Mouse (Mus musculus) intestine, postnatal 0 days (tissue): Measurements from ENCODE around the gene Tns4. TPM values are rescaled to one million over a fixed set of nuclear protein-coding genes. Genes with fewer than 3 reads are reported as not detected.

Source experiments
- ATAC-seq: fragments of 200-750 bp; cut with Nextera tagmentation; 2 replicates; pipeline ENCODE4 v1.8.0; 2017; ENCODE audit warnings: mild to moderate bottlenecking, moderate TSS enrichment, moderate library complexity
- H3K27ac ChIP-seq: fragments of 300-500 bp; sonication (generic); 2 replicates; pipeline ENCODE4 v1.5.1; 2014; ENCODE audit warnings: mild to moderate bottlenecking, low read depth, low read length, moderate library complexity
- H3K27me3 ChIP-seq: fragments of 300-500 bp; sonication (generic); replicated peaks from 2 replicates; pipeline ENCODE4 v1.6.1; 2014; ENCODE audit warnings: low read length, mixed read lengths; ENCODE audit not compliant: control insufficient read depth, insufficient read depth
- H3K36me3 ChIP-seq: fragments of 300-500 bp; sonication (generic); 2 replicates; pipeline ENCODE4 v1.6.1; 2014; ENCODE audit warnings: mild to moderate bottlenecking, moderate library complexity; ENCODE audit not compliant: control insufficient read depth, insufficient read depth
- H3K4me1 ChIP-seq: fragments of 300-500 bp; sonication (generic); replicated peaks from 2 replicates; pipeline ENCODE4 v1.6.1; 2014; ENCODE audit warnings: antibody characterized with exemption, low read length, mixed read lengths; ENCODE audit not compliant: control insufficient read depth, insufficient read depth
- H3K4me2 ChIP-seq: fragments of 300-500 bp; sonication (generic); replicated peaks from 2 replicates; pipeline ENCODE4 v1.6.1; 2014; ENCODE audit warnings: low read depth, mild to moderate bottlenecking, moderate library complexity
- H3K4me3 ChIP-seq: fragments of 300-500 bp; sonication (generic); 2 replicates; pipeline ENCODE4 v1.5.1; 2014; ENCODE audit warnings: low read depth, low read length
- H3K9ac ChIP-seq: fragments of 300-500 bp; sonication (generic); 2 replicates; pipeline ENCODE4 v1.6.1; 2014; ENCODE audit warnings: mild to moderate bottlenecking, low read depth, low read length
- H3K9me3 ChIP-seq: fragments of 300-500 bp; sonication (generic); 2 replicates; pipeline ENCODE4 v1.6.1; 2016; ENCODE audit warnings: mixed run types; ENCODE audit not compliant: control insufficient read depth
- CTCF ChIP-seq: sonication (generic); IDR thresholded peaks from 2 replicates; pipeline ENCODE4 v1.5.1; 2016; ENCODE audit warnings: low read depth, mild to moderate bottlenecking, control low read depth, antibody characterized with exemption, moderate library complexity
- WGBS: fragments of 180-500 bp; shearing (Covaris S2); extraction: QIAGEN DNeasy Blood & Tissue Kit; methylation state at CpG from one replicate; pipeline ENCODE4 v1.1.7; 2014; 5-methylcytosine and 5-hydroxymethylcytosine counted together
- polyA plus RNA-seq: library from polyadenylated mRNA; unstranded; fragments of >200 nt; fragmentation: Nextera tagmentation; extraction: Ambion mirVana; gene quantifications from 2 replicates; pipeline ENCODE4 v1.2.1, GENCODE M21; 2015

The Tns4 gene
- polyA plus RNA-seq, 1 experiment from 2014 or later, result 0.53 TPM

GRCm38 (mm10) chr11:99112700-99113099 is 23.6 kb upstream of the Tns4 start:
- no peak overlapping the region for H3K4me3 ChIP-seq
- WGBS, result 5% methylated on average over 5 of the region's 5 CpGs
- no peak overlapping the region for H3K9ac ChIP-seq
- no peaks in the 10 kb centered on the region for H3K36me3 ChIP-seq
- H3K4me2 ChIP-seq, result no peak overlapping the region; the same call in 1 of the 2 replicates
- TF ChIP-seq CTCF, result no peak
- no peaks in the 10 kb centered on the region for H3K27me3 ChIP-seq
- peaks cover 11% of the 10 kb centered on the region; the same call in 1 of the 2 replicates for H3K4me1 ChIP-seq
- H3K27ac ChIP-seq, result peak overlapping the region; percentile 41
- no peaks in the 10 kb centered on the region for H3K9me3 ChIP-seq
- peak; percentile 20 for ATAC-seq

DNA sequence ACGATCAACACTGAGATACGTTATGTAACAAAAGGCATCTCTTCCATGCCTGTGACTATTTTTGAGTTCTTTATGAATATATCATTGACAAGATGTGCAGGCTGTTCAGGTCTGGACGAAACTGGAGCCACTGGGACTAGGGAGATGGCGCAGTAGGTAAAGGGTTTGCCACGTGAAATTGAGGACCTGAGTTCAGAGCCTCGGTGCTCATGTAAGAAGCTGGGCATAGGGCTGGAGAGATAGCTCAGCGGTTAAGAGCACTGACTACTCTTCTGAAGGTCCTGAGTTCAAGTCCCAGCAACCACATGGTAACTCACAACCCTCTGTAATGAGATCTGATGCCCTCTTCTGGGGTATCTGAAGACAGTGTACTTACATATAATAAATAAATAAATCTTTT is 22.5 kb upstream of the Tns4 start:
- TF ChIP-seq CTCF, result no peak

GRCm38 (mm10) chr11:99111155-99111554 is 22.0 kb upstream of the Tns4 start:
- WGBS, result 64% methylated on average over 11 of the region's 11 CpGs
- H3K27me3 ChIP-seq, result no peaks in the 10 kb centered on the region

More for the DNA sequence above, 22.5 kb upstream of the Tns4 start:
- 89% methylated on average over 7 of the region's 7 CpGs for WGBS
- H3K4me3 ChIP-seq, result no peak overlapping the region
- H3K27ac ChIP-seq, result no peak overlapping the region
- no peak for ATAC-seq
- no peaks in the 10 kb centered on the region for H3K36me3 ChIP-seq
- no peaks in the 10 kb centered on the region for H3K9me3 ChIP-seq
- H3K27me3 ChIP-seq, result no peaks in the 10 kb centered on the region
- no peak overlapping the region for H3K4me2 ChIP-seq
- peaks cover 11% of the 10 kb centered on the region; the same call in 1 of the 2 replicates for H3K4me1 ChIP-seq
- H3K9ac ChIP-seq, result no peak overlapping the region

DNA sequence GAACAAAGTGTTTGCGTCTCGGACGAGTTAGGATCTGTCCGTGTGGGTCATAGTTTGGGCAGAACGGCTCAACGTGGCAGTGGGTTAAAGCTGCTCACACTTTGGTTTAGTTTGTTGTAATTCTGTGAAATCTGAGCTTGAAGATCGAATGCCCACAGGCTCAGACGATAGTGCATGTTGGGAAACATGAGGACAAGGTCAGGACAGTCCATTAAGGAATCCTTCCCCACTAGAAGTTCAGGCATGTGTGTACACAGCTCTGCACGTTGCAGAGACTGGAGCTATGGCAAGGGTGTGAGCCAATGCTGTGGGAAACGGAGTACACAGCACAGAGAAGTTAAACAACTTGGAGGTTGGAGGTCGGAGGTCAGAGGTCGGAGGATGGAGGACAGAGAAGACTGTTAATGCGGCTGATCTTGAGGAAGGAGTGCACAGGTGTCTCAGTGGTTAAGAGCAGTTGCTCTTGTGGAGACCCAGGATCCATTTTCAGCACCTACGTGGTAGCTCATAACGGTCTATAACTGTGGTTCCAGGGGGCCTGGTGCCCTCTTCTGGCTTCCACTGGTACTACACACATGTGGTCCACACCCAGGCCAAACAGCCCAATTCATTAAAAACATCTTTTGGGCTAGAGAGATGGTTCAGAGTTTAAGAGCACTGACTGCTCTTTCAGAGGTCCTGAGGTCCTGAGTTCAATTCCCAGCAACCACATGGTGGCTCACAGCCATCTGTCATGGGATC is 21.4 kb upstream of the Tns4 start:
- TF ChIP-seq CTCF, result peak; percentile 67
- Histone ChIP-seq H3K4me3 (no peak overlapping the region), H3K36me3 (no peaks in the 10 kb centered on the region), H3K4me1 (peaks cover 12% of the 10 kb centered on the region; the same call in 1 of the 2 replicates), H3K9me3 (no peaks in the 10 kb centered on the region), H3K4me2 (no peak overlapping the region), H3K27me3 (no peaks in the 10 kb centered on the region), H3K27ac (no peak overlapping the region), H3K9ac (no peak overlapping the region)
- 65% methylated on average over 15 of the region's 15 CpGs for WGBS
- ATAC-seq, result no peak

More at GRCm38 (mm10) chr11:99111155-99111554, 22.0 kb upstream of the Tns4 start:
- no peak overlapping the region for H3K9ac ChIP-seq
- ATAC-seq, result no peak
- no peak overlapping the region for H3K4me2 ChIP-seq
- no peaks in the 10 kb centered on the region for H3K36me3 ChIP-seq
- no peak for TF ChIP-seq CTCF
- no peak overlapping the region for H3K27ac ChIP-seq
- H3K4me3 ChIP-seq, result no peak overlapping the region
- no peaks in the 10 kb centered on the region for H3K9me3 ChIP-seq
- peaks cover 13% of the 10 kb centered on the region; the same call in 1 of the 2 replicates for H3K4me1 ChIP-seq

GRCm38 (mm10) chr11:99108296-99108695 is 19.2 kb upstream of the Tns4 start:
- WGBS, result 72% methylated on average over 3 of the region's 3 CpGs
- no peak for TF ChIP-seq CTCF
- peaks cover 11% of the 10 kb centered on the region; the same call in 1 of the 2 replicates for H3K4me1 ChIP-seq
- H3K4me3 ChIP-seq, result no peak overlapping the region
- no peaks in the 10 kb centered on the region for H3K9me3 ChIP-seq
- no peaks in the 10 kb centered on the region for H3K36me3 ChIP-seq
- ATAC-seq, result no peak
- no peaks in the 10 kb centered on the region for H3K27me3 ChIP-seq
- no peak overlapping the region for H3K9ac ChIP-seq
- H3K27ac ChIP-seq, result no peak overlapping the region
- H3K4me2 ChIP-seq, result no peak overlapping the region

DNA sequence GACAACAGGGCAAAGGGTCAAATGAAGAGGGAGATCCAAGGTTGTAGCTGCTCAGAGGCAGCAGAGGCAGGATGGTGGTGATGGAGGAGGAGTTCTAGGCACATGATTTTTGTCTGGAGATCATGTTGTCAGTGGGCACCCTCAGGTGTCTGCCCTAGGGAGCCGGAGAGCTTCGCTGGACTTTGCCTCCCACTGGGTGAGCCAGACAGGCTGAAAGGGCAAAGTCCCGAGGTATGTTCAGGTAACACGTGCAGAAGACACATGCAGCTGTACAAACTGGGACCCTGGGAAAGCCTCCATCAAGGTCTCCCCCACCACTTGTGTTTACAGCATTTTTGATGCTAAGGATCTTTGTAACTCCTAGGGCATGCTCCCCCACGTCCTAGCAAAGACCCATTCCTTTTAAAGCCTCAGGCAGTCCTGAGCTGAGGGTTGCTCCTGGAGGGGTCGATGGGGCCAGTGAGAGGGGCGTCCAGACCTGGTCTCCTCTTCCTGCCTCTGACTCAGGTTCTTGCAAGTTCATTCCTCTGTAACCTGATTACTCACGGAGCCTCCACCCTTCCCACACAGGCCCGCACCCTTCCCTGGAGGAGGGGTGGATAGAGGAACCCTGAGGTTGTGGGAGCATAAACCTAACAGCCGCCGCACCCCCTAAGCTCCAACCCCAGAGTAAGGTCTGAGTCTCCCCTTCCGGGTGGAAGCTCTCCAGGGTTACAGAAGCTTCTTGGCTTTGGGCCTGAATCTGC is 17.0 kb upstream of the Tns4 start:
- H3K27me3 ChIP-seq, result no peaks in the 10 kb centered on the region
- 0 out of 2 replicates have a peak overlapping the region, but pooled peaks have one; percentile 13 for H3K9ac ChIP-seq
- no peaks in the 10 kb centered on the region for H3K9me3 ChIP-seq
- no peak for TF ChIP-seq CTCF
- ATAC-seq, result peak; percentile 92
- H3K36me3 ChIP-seq, result no peaks in the 10 kb centered on the region
- H3K4me3 ChIP-seq, result no peak overlapping the region
- no peak overlapping the region; the same call in 1 of the 2 replicates for H3K4me2 ChIP-seq
- 24% methylated on average over 12 of the region's 12 CpGs for WGBS
- 0 out of 2 replicates have a peak, but pooled peaks cover 3% of the 10 kb centered on the region for H3K4me1 ChIP-seq
- peak overlapping the region; percentile 82 for H3K27ac ChIP-seq
